Mouse (Mus musculus): ENCODE measurements around the gene Olfr1197. TPM values are rescaled to one million over a fixed set of nuclear protein-coding genes. Genes with fewer than 3 reads are reported as not detected.

Olfr1197 gene
- total RNA-seq (2014; rRNA removed): not detected in 2 replicates
- polyA plus RNA-seq (2015; fragmentation: Nextera tagmentation; extraction: Ambion mirVana): not detected in 2 replicates

GRCm38 (mm10) chr2:88732266-88732665 lies at the start of gene Olfr1197:
Gene Olfr1197 (minus strand): TSS chr2:88732366.
- Histone ChIP-seq H3K9ac (replicated peaks; ENCODE audit: low read length) (no peak within 1 kb of the TSS), H3K4me1 (ENCODE audit: insufficient read depth, low read length) (no peaks in the 10 kb centered on the region), H3K4me3 (ENCODE audit: low read length) (no peak within 1 kb of the TSS), H3K36me3 (ENCODE audit: insufficient read depth, low read length) (no peaks in the 10 kb centered on the region), H3K9me3 (ENCODE audit: low read length) (no peaks in the 10 kb centered on the region), H3K27ac (no peak within 1 kb of the TSS), H3K4me2 (ENCODE audit: low read depth, low read length) (no peak within 1 kb of the TSS), H3K27me3 (ENCODE audit: insufficient read depth, low read length) (no peaks in the 10 kb centered on the region)
- 87% methylated on average over 1 of the region's 1 CpGs for WGBS
- no peak for TF ChIP-seq CTCF (IDR thresholded peaks at IDR 0.05; ENCODE audit: low read depth)
- DNase-seq (ENCODE audit: low spot score) (no peak), ATAC-seq (no peak)

GRCm38 (mm10) chr2:88770388-88770787 lies 38.2 kb upstream of the Olfr1197 start, which contains the start of gene Olfr1200:
Gene Olfr1200 (minus strand): TSS chr2:88770488.
- DNase-seq (ENCODE audit: low spot score): no peak
- no peak within 1 kb of the TSS for H3K4me2 ChIP-seq (ENCODE audit: low read depth, low read length)
- no peak within 1 kb of the TSS for H3K27ac ChIP-seq
- TF ChIP-seq CTCF (IDR thresholded peaks at IDR 0.05; ENCODE audit: low read depth): no peak
- H3K9me3 ChIP-seq (ENCODE audit: low read length): no peaks in the 10 kb centered on the region
- no peak within 1 kb of the TSS for H3K4me3 ChIP-seq (ENCODE audit: low read length)
- H3K36me3 ChIP-seq (ENCODE audit: insufficient read depth, low read length): no peaks in the 10 kb centered on the region
- no peak within 1 kb of the TSS for H3K9ac ChIP-seq (replicated peaks; ENCODE audit: low read length)
- no peak for ATAC-seq
- no peaks in the 10 kb centered on the region for H3K4me1 ChIP-seq (ENCODE audit: insufficient read depth, low read length)
- H3K27me3 ChIP-seq (ENCODE audit: insufficient read depth, low read length): no peaks in the 10 kb centered on the region
- 79% methylated on average over 2 of the region's 2 CpGs for WGBS

GRCm38 (mm10) chr2:88760369-88760768 lies 28.2 kb upstream of the Olfr1197 start, which contains the start of gene Olfr1199:
Gene Olfr1199 (minus strand): TSS chr2:88760469.
- no peaks in the 10 kb centered on the region for H3K27me3 ChIP-seq (ENCODE audit: insufficient read depth, low read length)
- no peaks in the 10 kb centered on the region for H3K4me1 ChIP-seq (ENCODE audit: insufficient read depth, low read length)
- ATAC-seq (no peak), DNase-seq (ENCODE audit: low spot score) (no peak)
- no peak for TF ChIP-seq CTCF (IDR thresholded peaks at IDR 0.05; ENCODE audit: low read depth)
- H3K9ac ChIP-seq (replicated peaks; ENCODE audit: low read length): no peak within 1 kb of the TSS
- H3K27ac ChIP-seq: no peak within 1 kb of the TSS
- H3K36me3 ChIP-seq (ENCODE audit: insufficient read depth, low read length): no peaks in the 10 kb centered on the region
- no peak within 1 kb of the TSS for H3K4me2 ChIP-seq (ENCODE audit: low read depth, low read length)
- H3K4me3 ChIP-seq (ENCODE audit: low read length): no peak within 1 kb of the TSS
- WGBS: 96% methylated on average over 2 of the region's 2 CpGs
- H3K9me3 ChIP-seq (ENCODE audit: low read length): no peaks in the 10 kb centered on the region

- Histone ChIP-seq H3K4me2 (ENCODE audit: low read depth, low read length) (no peak within 1 kb of the TSS), H3K27me3 (ENCODE audit: insufficient read depth, low read length) (no peaks in the 10 kb centered on the region), H3K9me3 (ENCODE audit: low read length) (no peaks in the 10 kb centered on the region), H3K36me3 (ENCODE audit: insufficient read depth, low read length) (no peaks in the 10 kb centered on the region), H3K9ac (replicated peaks; ENCODE audit: low read length) (no peak within 1 kb of the TSS), H3K4me1 (ENCODE audit: insufficient read depth, low read length) (no peaks in the 10 kb centered on the region), H3K4me3 (ENCODE audit: low read length) (no peak within 1 kb of the TSS), H3K27ac (no peak within 1 kb of the TSS)
- DNase-seq (ENCODE audit: low spot score) (no peak), ATAC-seq (no peak)
- no peak for TF ChIP-seq CTCF (IDR thresholded peaks at IDR 0.05; ENCODE audit: low read depth)
- 79% methylated on average over 2 of the region's 2 CpGs for WGBS
These were observed 19.1 kb upstream of the Olfr1197 start, which contains the start of gene Olfr1198 for GRCm38 (mm10) chr2:88751270-88751669. Gene Olfr1198 (minus strand): TSS chr2:88751370.

GRCm38 (mm10) chr2:88743379-88743778 lies 11.2 kb upstream of the Olfr1197 start:
- no peak overlapping the region for H3K9ac ChIP-seq (replicated peaks; ENCODE audit: low read length)
- no peak overlapping the region for H3K4me3 ChIP-seq (ENCODE audit: low read length)
- DNase-seq (ENCODE audit: low spot score) (no peak), ATAC-seq (no peak)
- H3K36me3 ChIP-seq (ENCODE audit: insufficient read depth, low read length): no peaks in the 10 kb centered on the region
- no peaks in the 10 kb centered on the region for H3K9me3 ChIP-seq (ENCODE audit: low read length)
- no peaks in the 10 kb centered on the region for H3K27me3 ChIP-seq (ENCODE audit: insufficient read depth, low read length)
- 75% methylated on average over 3 of the region's 3 CpGs for WGBS
- H3K4me2 ChIP-seq (ENCODE audit: low read depth, low read length): no peak overlapping the region
- H3K27ac ChIP-seq: no peak overlapping the region
- H3K4me1 ChIP-seq (ENCODE audit: insufficient read depth, low read length): no peaks in the 10 kb centered on the region
- TF ChIP-seq CTCF (IDR thresholded peaks at IDR 0.05; ENCODE audit: low read depth): no peak

GRCm38 (mm10) chr2:88704497-88704896 lies 27.7 kb downstream of the Olfr1197 start, which contains the start of gene Olfr1196:
Gene Olfr1196 (minus strand): TSS chr2:88704597.
- Histone ChIP-seq H3K4me3 (ENCODE audit: low read length) (no peak within 1 kb of the TSS), H3K36me3 (ENCODE audit: insufficient read depth, low read length) (no peaks in the 10 kb centered on the region), H3K9ac (replicated peaks; ENCODE audit: low read length) (no peak within 1 kb of the TSS), H3K4me1 (ENCODE audit: insufficient read depth, low read length) (no peaks in the 10 kb centered on the region), H3K27me3 (ENCODE audit: insufficient read depth, low read length) (no peaks in the 10 kb centered on the region), H3K9me3 (ENCODE audit: low read length) (no peaks in the 10 kb centered on the region), H3K4me2 (ENCODE audit: low read depth, low read length) (no peak within 1 kb of the TSS), H3K27ac (no peak within 1 kb of the TSS)
- 83% methylated on average over 2 of the region's 2 CpGs for WGBS
- no peak for TF ChIP-seq CTCF (IDR thresholded peaks at IDR 0.05; ENCODE audit: low read depth)
- DNase-seq (ENCODE audit: low spot score): no peak
- no peak for ATAC-seq

- no peaks in the 10 kb centered on the region for H3K4me1 ChIP-seq (ENCODE audit: insufficient read depth, low read length)
- H3K36me3 ChIP-seq (ENCODE audit: insufficient read depth, low read length): no peaks in the 10 kb centered on the region
- H3K4me2 ChIP-seq (ENCODE audit: low read depth, low read length): no peak within 1 kb of the TSS
- ATAC-seq: no peak
- H3K9me3 ChIP-seq (ENCODE audit: low read length): no peaks in the 10 kb centered on the region
- H3K27me3 ChIP-seq (ENCODE audit: insufficient read depth, low read length): no peaks in the 10 kb centered on the region
- no peak within 1 kb of the TSS for H3K27ac ChIP-seq
- DNase-seq (ENCODE audit: low spot score): no peak
- H3K9ac ChIP-seq (replicated peaks; ENCODE audit: low read length): no peak within 1 kb of the TSS
- TF ChIP-seq CTCF (IDR thresholded peaks at IDR 0.05; ENCODE audit: low read depth): no peak
- no peak within 1 kb of the TSS for H3K4me3 ChIP-seq (ENCODE audit: low read length)
These were observed 43.1 kb downstream of the Olfr1197 start, which contains the start of gene Olfr1195 for GRCm38 (mm10) chr2:88689087-88689486. Gene Olfr1195 (minus strand): TSS chr2:88689187.

Other genes starting within 250 kb of the Olfr1197 start
- not detected in 2 replicates for gene Olfr1184, start 248.8 kb downstream of the Olfr1197 start, total RNA-seq (2014; rRNA removed)
- not detected in 2 replicates for gene Olfr1184, start 248.8 kb downstream of the Olfr1197 start, polyA plus RNA-seq (2015; fragmentation: Nextera tagmentation; extraction: Ambion mirVana)
- not detected in 2 replicates for gene Olfr1185-ps1, start 239.0 kb downstream of the Olfr1197 start, total RNA-seq (2014; rRNA removed)
- not detected in 2 replicates for gene Olfr1185-ps1, start 239.0 kb downstream of the Olfr1197 start, polyA plus RNA-seq (2015; fragmentation: Nextera tagmentation; extraction: Ambion mirVana)
- gene Olfr1186, start 213.8 kb downstream of the Olfr1197 start, total RNA-seq (2014; rRNA removed): not detected in 2 replicates
- not detected in 2 replicates for gene Olfr1186, start 213.8 kb downstream of the Olfr1197 start, polyA plus RNA-seq (2015; fragmentation: Nextera tagmentation; extraction: Ambion mirVana)
- not detected in 2 replicates for gene Olfr1188, start 175.4 kb downstream of the Olfr1197 start, total RNA-seq (2014; rRNA removed)
- not detected in 2 replicates for gene Olfr1188, start 175.4 kb downstream of the Olfr1197 start, polyA plus RNA-seq (2015; fragmentation: Nextera tagmentation; extraction: Ambion mirVana)
- not detected in 2 replicates for gene Olfr1189, start 145.9 kb downstream of the Olfr1197 start, total RNA-seq (2014; rRNA removed)
- not detected in 2 replicates for gene Olfr1189, start 145.9 kb downstream of the Olfr1197 start, polyA plus RNA-seq (2015; fragmentation: Nextera tagmentation; extraction: Ambion mirVana)
- not detected in 2 replicates for gene Olfr1191-ps1, start 91.8 kb downstream of the Olfr1197 start, total RNA-seq (2014; rRNA removed)
- gene Olfr1191-ps1, start 91.8 kb downstream of the Olfr1197 start, polyA plus RNA-seq (2015; fragmentation: Nextera tagmentation; extraction: Ambion mirVana): not detected in 2 replicates
- gene Olfr1192-ps1, start 83.9 kb downstream of the Olfr1197 start, total RNA-seq (2014; rRNA removed): not detected in 2 replicates
- not detected in 2 replicates for gene Olfr1192-ps1, start 83.9 kb downstream of the Olfr1197 start, polyA plus RNA-seq (2015; fragmentation: Nextera tagmentation; extraction: Ambion mirVana)
- not detected in 2 replicates for gene Olfr1193, start 56.7 kb downstream of the Olfr1197 start, total RNA-seq (2014; rRNA removed)
- gene Olfr1193, start 56.7 kb downstream of the Olfr1197 start, polyA plus RNA-seq (2015; fragmentation: Nextera tagmentation; extraction: Ambion mirVana): not detected in 2 replicates
- not detected in 2 replicates for gene Olfr1195, start 43.2 kb downstream of the Olfr1197 start, total RNA-seq (2014; rRNA removed)
- not detected in 2 replicates for gene Olfr1195, start 43.2 kb downstream of the Olfr1197 start, polyA plus RNA-seq (2015; fragmentation: Nextera tagmentation; extraction: Ambion mirVana)
- gene Olfr1196, start 27.8 kb downstream of the Olfr1197 start, total RNA-seq (2014; rRNA removed): not detected in 2 replicates
- gene Olfr1196, start 27.8 kb downstream of the Olfr1197 start, polyA plus RNA-seq (2015; fragmentation: Nextera tagmentation; extraction: Ambion mirVana): not detected in 2 replicates
- gene Olfr1198, start 19.0 kb upstream of the Olfr1197 start, total RNA-seq (2014; rRNA removed): not detected in 2 replicates
- not detected in 2 replicates for gene Olfr1198, start 19.0 kb upstream of the Olfr1197 start, polyA plus RNA-seq (2015; fragmentation: Nextera tagmentation; extraction: Ambion mirVana)
- gene Olfr1199, start 28.1 kb upstream of the Olfr1197 start, total RNA-seq (2014; rRNA removed): not detected in 2 replicates
- gene Olfr1199, start 28.1 kb upstream of the Olfr1197 start, polyA plus RNA-seq (2015; fragmentation: Nextera tagmentation; extraction: Ambion mirVana): not detected in 2 replicates
- gene Olfr1200, start 38.1 kb upstream of the Olfr1197 start, total RNA-seq (2014; rRNA removed): not detected in 2 replicates
- not detected in 2 replicates for gene Olfr1200, start 38.1 kb upstream of the Olfr1197 start, polyA plus RNA-seq (2015; fragmentation: Nextera tagmentation; extraction: Ambion mirVana)
- not detected in 2 replicates for gene Olfr1201, start 60.7 kb upstream of the Olfr1197 start, total RNA-seq (2014; rRNA removed)
- not detected in 2 replicates for gene Olfr1201, start 60.7 kb upstream of the Olfr1197 start, polyA plus RNA-seq (2015; fragmentation: Nextera tagmentation; extraction: Ambion mirVana)
- not detected in 2 replicates for gene Olfr1202, start 82.1 kb upstream of the Olfr1197 start, total RNA-seq (2014; rRNA removed)
- gene Olfr1202, start 82.1 kb upstream of the Olfr1197 start, polyA plus RNA-seq (2015; fragmentation: Nextera tagmentation; extraction: Ambion mirVana): not detected in 2 replicates
- gene Olfr1205, start 97.4 kb upstream of the Olfr1197 start, total RNA-seq (2014; rRNA removed): not detected in 2 replicates
- gene Olfr1205, start 97.4 kb upstream of the Olfr1197 start, polyA plus RNA-seq (2015; fragmentation: Nextera tagmentation; extraction: Ambion mirVana): not detected in 2 replicates
- not detected in 2 replicates for gene Olfr1204, start 116.9 kb upstream of the Olfr1197 start, total RNA-seq (2014; rRNA removed)
- gene Olfr1204, start 116.9 kb upstream of the Olfr1197 start, polyA plus RNA-seq (2015; fragmentation: Nextera tagmentation; extraction: Ambion mirVana): not detected in 2 replicates
- gene Olfr1206, start 130.9 kb upstream of the Olfr1197 start, total RNA-seq (2014; rRNA removed): not detected in 2 replicates
- gene Olfr1206, start 130.9 kb upstream of the Olfr1197 start, polyA plus RNA-seq (2015; fragmentation: Nextera tagmentation; extraction: Ambion mirVana): not detected in 2 replicates
- gene Olfr1208, start 169.9 kb upstream of the Olfr1197 start, total RNA-seq (2014; rRNA removed): not detected in 2 replicates
- gene Olfr1208, start 169.9 kb upstream of the Olfr1197 start, polyA plus RNA-seq (2015; fragmentation: Nextera tagmentation; extraction: Ambion mirVana): not detected in 2 replicates
- gene Olfr1209, start 182.8 kb upstream of the Olfr1197 start, total RNA-seq (2014; rRNA removed): not detected in 2 replicates
- not detected in 2 replicates for gene Olfr1209, start 182.8 kb upstream of the Olfr1197 start, polyA plus RNA-seq (2015; fragmentation: Nextera tagmentation; extraction: Ambion mirVana)
- gene Olfr1211, start 205.7 kb upstream of the Olfr1197 start, total RNA-seq (2014; rRNA removed): not detected in 2 replicates
- not detected in 2 replicates for gene Olfr1211, start 205.7 kb upstream of the Olfr1197 start, polyA plus RNA-seq (2015; fragmentation: Nextera tagmentation; extraction: Ambion mirVana)
- gene Olfr1212, start 221.6 kb upstream of the Olfr1197 start, total RNA-seq (2014; rRNA removed): not detected in 2 replicates
- gene Olfr1212, start 221.6 kb upstream of the Olfr1197 start, polyA plus RNA-seq (2015; fragmentation: Nextera tagmentation; extraction: Ambion mirVana): not detected in 2 replicates
- gene Gm13762, start 247.9 kb upstream of the Olfr1197 start, total RNA-seq (2014; rRNA removed): not detected in 2 replicates
- gene Gm13762, start 247.9 kb upstream of the Olfr1197 start, polyA plus RNA-seq (2015; fragmentation: Nextera tagmentation; extraction: Ambion mirVana): not detected in 2 replicates

Measured in hindbrain, postnatal 0 days (tissue).